Mouse (Mus musculus): Measurements from ENCODE around the gene Hic1.

DNA sequence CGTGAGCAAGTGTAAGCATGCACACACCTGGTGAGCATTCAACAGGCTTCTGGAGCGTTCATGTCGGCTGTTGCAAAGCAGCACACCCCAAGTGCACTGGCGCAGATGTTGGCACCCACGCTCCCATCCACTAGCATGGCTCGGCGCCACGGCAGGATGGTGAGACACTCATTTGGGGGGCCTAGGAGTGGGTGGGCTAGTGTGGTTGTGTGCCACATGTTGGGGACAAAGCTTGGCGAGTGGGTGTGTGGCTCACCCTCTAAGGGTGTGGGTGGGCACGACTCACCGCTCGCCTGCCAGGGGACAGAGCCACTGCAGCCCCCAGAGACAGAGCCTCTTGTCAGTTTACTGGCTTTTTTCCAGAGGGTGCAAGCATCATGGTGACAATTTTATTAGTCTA is 31.6 kb upstream of the Hic1 start:
- TF ChIP-seq CTCF (IDR thresholded peaks at IDR 0.05) (no peak), EP300 (IDR thresholded peaks at IDR 0.05) (no peak)
